Mouse (Mus musculus): ENCODE measurements around the gene Tgfbr2.
A peak's percentile ranks its signal among the peaks of the same experiment; 100 is the strongest.

Gene Tgfbr2

GRCm38 (mm10) chr9:116150725-116151396 is 24.3 kb downstream of the Tgfbr2 start:
- DNase-seq: no peak

GRCm38 (mm10) chr9:116148809-116149208 is 26.4 kb downstream of the Tgfbr2 start:
- no peak for DNase-seq

DNA sequence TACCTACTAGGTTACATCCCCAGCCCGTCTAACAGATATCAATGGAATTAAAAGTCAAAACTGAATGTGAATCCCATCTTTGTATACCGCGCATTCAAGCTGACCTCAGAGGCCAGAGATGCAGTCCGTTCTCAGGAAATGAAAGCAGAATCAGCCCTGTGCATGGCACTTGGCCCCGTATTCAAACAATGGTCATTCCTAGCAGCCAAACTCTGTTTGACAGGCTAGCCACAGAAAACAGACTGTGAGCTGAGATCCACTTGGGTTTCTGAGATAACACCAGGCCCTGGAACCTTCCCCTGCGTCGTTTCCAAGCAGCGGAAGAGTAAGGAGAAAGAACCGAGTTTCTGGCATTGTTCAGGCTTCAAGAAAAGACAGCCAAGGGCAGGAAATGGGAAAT is 28.9 kb downstream of the Tgfbr2 start:
- DNase-seq: peak; percentile 32 to 34

DNA sequence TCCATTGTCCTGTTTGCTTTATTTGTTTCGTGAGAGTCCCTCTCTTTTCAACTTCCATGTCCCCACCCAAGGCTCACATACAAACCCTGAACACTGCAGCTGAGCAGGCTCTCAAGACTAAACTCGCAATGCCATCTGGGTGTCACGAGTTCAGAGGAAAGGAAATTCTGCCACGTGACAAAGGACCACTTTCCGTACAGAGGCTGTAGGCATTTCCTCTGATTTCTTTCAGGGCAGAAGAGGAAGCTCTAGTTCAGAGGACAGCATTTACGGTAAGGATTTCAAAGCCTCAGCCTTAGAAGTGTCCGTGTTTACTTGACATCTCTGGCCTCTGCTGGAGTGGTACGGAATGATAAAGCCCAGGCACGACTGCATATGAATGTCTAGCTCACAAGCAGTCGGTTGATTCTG is 29.9 kb downstream of the Tgfbr2 start:
- peak in 1 of 2 experiments; percentile 34 for DNase-seq

GRCm38 (mm10) chr9:116140422-116140821 is 34.7 kb downstream of the Tgfbr2 start:
- no peak for DNase-seq

GRCm38 (mm10) chr9:116139549-116139948 is 35.6 kb downstream of the Tgfbr2 start:
- DNase-seq: no peak

DNA sequence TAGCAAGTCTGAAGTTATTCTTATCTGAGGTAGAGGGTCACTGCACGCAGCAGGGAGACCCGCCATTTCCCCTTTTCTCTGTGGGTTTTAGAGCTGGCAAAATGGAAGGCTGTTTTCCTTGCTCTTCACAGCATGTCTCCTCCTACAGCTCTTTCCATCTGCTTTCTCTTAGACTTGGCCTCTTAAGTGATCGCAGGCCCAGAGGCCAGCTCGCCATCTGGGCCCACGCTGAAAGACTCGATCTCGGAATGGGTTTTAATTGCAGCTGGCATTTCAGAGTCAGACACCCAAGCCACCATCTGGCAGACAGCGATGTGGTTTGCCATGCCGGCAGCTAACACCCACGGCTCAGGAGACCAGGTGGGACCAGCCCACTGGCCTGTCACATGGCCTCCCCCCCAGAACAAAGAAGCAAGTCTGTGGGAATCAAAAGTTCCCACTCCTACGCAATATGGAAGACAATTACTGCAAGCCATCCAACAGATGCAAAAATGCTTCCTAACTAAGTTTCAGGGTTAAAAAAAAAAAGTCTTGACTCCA is 36.5 kb downstream of the Tgfbr2 start:
- no peak for DNase-seq

GRCm38 (mm10) chr9:116137645-116138044 is 37.5 kb downstream of the Tgfbr2 start:
- no peak for DNase-seq

GRCm38 (mm10) chr9:116136811-116137210 is 38.3 kb downstream of the Tgfbr2 start:
- no peak for DNase-seq

- DNase-seq: no peak
These were observed 39.0 kb downstream of the Tgfbr2 start for GRCm38 (mm10) chr9:116136146-116136545.

GRCm38 (mm10) chr9:116134488-116134887 is 40.7 kb downstream of the Tgfbr2 start:
- no peak for DNase-seq

- no peak for DNase-seq
These were observed 41.7 kb downstream of the Tgfbr2 start for GRCm38 (mm10) chr9:116133312-116133980.

DNA sequence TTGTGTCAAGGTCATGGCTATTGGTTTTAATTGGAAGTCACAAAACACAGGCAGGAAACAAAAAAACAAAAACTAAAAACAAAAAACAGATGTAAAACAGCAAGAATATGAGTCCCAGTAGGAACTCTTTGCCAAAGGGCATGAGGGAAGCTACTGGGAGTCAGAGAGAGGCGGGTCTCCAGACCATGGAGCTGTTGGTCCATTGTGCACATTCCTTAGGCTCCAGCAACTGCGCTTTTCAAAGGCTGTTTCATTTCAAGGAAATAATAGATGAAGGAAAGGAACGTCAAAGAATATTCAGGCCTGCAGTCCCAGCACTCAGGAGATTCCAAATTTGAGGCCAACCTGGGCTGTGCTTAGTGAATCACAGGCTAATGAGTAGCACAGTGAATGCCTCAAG is 46.3 kb downstream of the Tgfbr2 start:
- no peak for DNase-seq

- no peak for DNase-seq
These were observed 46.8 kb downstream of the Tgfbr2 start for GRCm38 (mm10) chr9:116128311-116128710.

GRCm38 (mm10) chr9:116126494-116126893 is 48.7 kb downstream of the Tgfbr2 start:
- no peak for DNase-seq

DNA sequence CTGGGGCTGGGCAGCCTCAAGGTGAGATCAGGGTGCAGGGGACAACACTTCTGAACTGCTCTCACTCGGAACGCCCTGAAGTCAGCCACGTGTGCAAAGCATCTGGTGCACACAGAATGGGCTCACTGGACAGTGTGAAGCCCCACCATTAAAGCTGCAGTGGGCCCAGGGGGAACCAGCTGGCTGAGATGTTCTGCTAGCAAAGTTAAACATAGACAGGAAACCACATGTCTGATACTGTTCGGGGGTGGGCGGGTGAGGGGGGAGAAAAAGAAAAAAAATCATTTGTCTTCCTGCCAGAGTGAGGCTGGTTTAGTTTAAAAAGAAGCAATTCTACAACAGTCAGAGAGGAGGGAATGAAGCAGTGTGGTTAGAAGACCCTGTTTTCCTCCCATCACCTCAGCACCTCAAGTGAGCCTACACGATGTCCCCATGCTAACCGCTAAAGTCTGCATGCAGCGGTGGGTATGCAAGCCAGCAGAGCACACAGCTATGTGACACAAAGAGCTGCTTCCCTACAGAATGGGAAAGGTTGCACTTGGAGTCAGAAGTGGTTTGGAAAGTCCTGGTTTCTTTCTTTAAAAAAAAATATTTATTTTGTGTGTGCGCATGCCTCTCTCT is 52.1 kb downstream of the Tgfbr2 start:
- DNase-seq: no peak

DNA sequence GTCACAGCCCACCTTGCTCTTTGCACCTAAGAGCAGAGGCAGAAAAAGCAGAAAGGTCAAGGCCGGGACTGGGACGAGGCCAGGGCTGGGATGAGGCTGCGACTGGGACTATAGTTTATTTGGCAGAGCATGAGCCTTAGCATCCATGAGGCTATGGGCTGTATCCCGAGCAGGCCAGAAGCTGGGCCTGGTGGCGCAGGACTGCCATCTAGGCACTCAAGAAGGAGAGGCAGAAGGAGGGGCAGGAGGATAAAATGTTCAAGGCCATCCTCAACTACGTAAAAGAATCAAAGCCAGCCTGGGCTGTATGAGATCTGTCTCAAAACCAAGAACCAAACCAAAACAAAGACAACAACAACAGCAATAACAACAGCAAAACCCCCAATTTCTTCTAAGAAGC is 52.6 kb downstream of the Tgfbr2 start:
- DNase-seq: no peak

DNA sequence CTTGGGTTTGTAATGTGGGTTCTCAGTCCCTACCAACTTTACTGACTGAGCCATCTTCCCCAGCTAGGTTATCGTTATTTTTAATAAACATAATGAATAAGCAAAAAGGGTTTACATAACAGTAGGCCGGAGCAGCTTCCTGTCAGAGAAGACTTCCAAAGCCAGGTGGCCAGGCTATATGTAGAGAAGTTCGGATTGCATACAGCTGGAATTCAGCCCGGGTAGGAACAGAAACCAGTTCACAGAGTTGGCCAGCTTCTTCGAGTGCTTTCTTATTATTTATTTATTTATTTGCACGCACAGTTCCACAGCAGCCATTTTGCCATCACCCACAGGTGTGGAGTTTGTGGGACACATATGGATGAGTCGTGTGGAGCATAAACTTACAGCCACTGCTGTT is 53.7 kb downstream of the Tgfbr2 start:
- no peak for DNase-seq

DNA sequence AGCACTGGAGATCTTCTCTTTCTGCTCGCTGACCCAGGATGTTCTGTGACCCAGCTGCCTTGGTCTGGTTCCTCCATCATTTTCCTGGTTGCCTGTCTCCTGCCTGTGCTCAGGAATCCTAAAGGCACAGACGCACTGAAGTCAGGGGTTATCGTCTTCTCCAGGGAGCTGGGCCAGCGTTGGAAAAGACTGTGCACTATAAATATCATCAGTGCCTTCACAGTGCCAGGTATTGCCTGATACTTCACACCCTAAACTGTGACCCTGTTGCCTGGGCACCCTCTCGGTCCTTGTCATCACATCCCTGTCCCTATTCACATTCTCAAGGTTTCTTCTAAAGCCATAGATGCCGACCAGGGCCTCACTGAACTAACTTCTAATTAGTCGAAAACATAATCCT is 55.2 kb downstream of the Tgfbr2 start:
- DNase-seq: no peak

DNA sequence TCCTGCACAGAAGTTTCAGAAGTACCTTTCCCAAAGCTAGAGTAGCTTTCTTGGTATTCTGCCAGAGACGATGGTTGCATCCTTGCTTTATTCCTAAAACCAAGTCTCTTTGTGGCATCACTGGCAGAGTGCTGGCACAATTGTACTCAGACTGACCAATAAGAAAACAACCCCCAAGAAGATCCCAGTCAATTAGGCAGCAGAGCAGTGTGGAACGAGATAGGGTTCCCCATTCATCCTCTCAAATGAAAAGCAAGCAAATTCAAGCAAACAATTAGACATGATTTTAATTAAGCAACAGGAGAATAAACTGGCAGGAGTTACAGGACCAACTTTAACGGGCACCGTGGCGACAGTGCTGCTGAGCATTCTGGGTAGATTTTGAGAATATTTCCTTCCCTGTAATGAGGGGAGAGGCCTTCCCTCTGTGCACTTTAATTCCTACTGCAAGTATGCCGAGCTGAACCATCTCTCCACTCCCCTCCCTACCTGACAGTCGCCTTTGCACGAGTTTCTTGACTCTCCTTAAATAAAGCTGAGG is 56.8 kb downstream of the Tgfbr2 start:
- DNase-seq: no peak

DNA sequence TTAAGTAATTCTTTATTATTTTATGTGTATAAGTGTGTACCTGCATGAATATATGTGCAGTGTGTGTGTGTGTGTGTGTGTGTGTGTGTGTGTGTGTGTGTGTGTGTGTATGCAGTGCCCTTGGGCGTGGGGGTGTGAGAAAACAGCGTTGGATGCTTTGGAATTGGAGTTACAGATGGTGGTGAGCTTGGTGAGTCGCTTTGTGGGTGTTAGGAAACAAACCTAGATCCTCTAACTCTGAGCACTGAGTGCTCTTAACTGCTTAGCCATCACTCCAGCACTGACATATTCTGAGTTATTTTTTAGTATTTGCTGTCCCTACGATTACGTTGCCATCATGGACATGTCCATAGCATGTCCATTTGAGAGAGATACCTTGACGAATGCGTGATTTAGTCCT is 59.3 kb downstream of the Tgfbr2 start:
- DNase-seq: no peak

- peak; percentile 59 to 72 for DNase-seq
These were observed 60.8 kb downstream of the Tgfbr2 start for GRCm38 (mm10) chr9:116114339-116114738.

DNA sequence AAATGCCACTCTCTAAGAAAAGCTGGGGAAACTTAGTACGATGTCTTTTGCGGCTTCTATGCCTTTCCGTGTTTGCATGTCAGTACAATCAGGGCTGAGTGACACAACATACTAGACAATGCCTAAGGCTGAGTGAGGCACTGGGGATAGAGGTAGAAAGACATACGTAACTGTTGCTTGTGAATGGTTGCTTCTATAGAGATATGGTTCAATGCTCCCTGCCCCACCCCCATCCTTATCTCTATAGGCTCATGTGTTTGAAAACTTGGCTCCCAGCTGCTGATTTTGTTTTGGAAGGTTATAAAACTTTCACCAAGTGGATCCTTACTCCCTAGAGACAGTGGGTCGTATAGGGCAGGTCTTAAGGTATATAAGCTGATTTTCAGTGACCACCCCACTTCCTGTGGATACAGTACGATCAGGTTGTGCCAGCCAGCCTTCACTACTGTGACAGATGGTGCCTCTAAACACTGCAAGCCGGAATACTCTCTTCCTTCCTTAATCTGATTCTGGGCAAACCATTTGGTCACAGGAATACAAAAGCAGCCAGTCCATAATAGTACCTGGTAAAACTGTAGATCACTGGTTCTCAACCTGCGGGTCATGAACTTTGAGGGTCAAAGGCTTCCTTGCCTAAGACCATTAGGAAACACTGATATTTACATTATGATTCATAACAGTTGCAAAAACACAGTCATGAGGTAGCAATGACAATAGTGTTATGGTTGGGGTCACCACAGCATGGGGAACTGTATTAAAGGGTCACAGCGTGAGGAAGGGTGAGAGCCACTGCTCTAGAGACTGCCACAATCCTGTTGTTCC is 63.8 kb downstream of the Tgfbr2 start:
- DNase-seq: no peak
